Mouse (Mus musculus): Measurements from ENCODE around the gene Cenpp.

The Cenpp gene

DNA sequence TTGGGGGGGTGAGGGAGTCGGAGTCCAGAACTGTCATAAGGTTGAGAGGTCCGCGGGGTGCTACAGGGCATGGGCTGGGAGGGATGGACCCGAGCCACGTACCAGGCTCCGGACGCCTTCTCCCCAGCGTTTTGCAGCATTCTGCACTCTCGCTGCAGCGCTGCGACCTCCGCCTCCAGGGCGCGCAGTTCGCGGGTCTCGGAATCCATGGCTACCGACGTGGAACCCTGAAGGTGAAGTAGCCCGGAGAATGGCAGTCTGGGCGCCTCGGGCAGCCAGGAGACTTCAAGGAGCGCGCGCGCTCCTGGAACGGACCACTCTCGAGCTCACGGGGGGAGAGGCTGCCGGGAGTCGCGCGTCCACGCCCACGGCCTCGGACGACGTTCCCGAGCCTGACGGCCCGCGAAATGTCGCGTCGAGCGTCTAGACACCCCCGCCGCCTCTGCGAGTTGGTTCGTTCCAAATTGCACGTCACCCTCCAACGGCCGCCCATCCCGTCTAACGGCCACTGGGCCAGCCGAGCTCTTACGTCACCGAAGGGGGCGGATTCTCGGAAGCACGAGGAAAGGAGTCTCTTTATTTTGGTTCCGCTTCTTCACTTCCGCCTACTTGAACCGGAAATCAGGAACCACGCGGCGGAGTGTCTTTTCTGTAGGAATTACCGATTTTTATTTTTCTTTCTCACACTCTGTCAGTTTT, at the start of gene Cenpp, which contains the start of gene Nol8:
TSS of gene Cenpp (minus strand) at position 305 of the 699 bp plus-strand sequence.
TSS of gene Nol8 (plus strand) at position 598 of the 699 bp plus-strand sequence.
- CTCF ChIA-PET = interaction anchor here (1.1 kb wide), 1 partner anchor 30 kb away, joined by 3 read pairs; no protein-coding TSS in a partner anchor

DNA sequence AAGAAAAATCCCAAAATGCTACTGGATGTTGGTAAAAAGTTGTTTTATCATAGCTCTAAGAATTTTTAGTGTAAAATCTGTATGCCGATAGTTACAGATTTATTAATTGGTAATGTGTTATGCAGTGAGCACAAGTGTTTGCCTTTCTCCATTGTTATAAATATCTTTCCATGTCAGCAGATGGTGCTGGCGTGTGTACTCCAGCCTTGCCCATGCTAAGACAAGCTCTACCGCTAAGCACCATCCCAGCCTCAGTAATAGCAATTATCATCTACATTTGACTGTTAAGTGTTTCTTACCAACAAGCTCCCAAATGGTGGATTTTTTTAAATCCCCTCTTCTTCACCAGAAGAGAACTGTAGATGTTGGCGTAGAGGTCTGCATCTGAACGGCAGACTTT, 38.5 kb upstream of the Cenpp start:
- CTCF ChIA-PET = no interaction called here

DNA sequence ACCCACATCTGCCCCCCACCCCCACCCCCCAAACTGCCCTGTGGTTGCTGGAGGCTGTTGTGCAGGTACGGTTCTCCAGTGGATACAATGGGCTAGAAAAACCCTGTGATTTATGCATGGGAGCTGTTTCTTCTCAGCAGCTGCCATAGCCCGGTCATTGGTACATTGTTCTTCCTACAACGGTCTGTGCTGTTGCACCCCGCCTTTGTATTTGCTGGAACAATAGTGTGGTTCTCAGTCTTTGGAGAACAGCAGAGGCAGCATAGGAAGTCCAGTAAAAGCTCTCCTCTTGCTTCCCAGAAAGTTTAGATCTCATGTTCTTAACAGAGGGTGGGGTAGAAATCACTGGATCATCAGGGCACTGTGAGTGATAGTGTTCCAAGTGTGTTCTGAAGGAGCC, 31.7 kb upstream of the Cenpp start:
- CTCF ChIA-PET = interaction anchor here (0.5 to 0.6 kb wide), 2 partner anchors 446 to 579 kb away, joined by 4 read pairs; no protein-coding TSS in a partner anchor

DNA sequence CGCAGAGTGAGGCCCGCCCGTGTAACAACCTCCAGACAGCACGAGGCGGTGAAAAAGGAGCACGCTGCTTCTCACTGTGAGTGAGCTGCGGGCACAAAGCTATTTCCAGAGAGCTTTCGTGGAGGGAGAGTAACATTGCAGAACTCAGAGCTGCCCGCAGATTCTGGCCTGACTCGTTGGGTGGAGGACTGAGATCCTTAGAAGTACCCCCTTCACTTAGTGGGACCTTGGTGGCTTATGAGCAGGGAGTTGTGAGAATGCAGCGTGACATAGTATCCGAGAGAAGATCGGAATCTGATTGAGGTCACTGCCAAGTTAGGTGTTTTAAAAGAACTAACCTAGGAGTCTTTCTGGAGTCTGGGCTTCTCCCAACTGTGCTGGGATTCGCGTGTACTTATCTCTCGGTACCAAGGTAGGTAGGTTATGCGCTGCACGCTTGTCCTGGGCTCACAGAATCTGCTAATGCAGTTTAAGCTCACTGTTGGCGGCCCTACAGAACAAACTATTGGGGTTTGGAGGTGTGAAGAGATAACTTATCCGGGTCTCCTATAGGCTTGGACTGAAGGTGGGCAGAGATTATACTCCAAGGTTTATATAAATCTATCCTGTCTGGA, 29.8 kb upstream of the Cenpp start:
- CTCF ChIA-PET = no interaction called here

DNA sequence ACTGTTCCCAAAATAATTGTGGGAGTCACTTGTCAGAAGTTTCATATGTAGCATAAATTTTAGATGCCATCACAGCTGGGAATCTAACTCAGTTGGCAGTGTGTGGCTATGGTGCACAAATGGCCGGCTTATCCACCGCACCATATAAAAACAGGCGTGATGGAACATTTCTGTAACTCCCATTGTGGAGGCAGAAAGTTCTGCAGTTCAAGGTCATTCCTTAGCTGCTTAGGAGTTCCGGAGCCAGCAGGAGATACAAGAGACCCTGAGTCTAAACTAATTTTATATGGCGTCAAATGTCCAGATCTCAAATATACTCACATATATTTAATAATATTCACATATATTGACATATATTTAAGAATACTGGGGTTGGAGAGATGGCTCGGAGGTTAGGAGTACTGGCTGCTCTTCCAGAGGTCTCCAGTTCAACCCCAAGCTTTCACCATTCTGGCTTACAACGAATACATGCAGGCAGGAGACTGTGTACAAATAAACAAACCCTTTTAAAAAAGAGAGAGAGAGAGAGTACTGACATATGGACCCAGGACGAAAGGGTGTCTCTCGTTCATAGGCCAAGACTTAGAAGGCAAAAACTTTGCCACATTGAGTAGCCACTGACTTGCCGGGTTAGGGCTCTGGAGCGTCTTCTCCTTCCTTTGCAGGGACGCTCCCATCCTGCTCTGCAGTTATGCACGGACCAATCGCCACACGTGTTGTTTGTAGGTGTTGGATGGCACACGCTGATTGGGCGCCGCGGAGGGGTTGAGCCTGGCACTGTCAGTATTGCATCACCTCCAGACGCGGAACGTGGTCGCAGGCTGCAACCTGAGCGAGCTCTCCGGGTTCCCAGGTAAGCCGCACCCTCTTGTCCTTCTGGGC, 29.0 kb upstream of the Cenpp start, which contains the start of gene Iars:
TSS of gene Iars (plus strand) at position 750 of the 882 bp plus-strand sequence.
- CTCF ChIA-PET = no interaction called here

DNA sequence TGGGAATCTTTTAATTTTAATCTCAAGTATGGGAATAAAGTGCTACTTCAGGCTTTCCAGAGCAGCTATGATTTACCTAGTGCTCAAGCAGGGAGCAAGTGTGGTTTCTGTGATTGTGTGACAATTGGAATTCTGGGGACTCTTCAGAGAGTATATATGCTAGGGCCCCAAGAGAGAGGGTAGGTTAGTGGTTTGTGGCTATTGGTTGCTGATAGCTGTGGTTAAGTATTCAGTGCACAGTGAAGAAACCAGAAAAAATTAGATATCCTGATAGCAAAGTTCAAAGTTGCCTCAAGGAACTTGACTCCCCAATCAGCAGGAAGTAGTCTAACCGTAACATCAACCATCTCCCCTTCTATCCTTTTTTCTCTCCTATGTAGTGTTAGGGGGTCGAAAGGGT, 25.2 kb upstream of the Cenpp start:
- CTCF ChIA-PET = no interaction called here

DNA sequence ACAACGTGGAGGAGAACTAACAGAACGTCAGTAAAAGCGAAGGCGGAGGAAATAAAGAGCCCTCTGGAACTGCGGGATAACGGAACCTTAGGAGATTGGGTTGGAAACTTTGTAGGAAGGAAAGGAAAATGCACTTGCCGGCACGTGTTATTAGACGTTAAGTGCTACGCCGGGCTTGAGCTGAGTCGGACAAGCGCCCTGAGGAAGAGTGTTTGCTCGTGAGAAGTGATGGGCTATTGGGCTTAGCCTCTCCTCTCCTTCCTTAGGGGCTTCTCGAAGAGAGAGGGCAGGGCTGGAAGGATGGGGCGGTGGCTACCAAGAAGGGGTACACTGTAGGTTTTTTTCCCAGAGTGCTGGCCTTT, 576 bp upstream of the Cenpp start:
- CTCF ChIA-PET = no interaction called here

DNA sequence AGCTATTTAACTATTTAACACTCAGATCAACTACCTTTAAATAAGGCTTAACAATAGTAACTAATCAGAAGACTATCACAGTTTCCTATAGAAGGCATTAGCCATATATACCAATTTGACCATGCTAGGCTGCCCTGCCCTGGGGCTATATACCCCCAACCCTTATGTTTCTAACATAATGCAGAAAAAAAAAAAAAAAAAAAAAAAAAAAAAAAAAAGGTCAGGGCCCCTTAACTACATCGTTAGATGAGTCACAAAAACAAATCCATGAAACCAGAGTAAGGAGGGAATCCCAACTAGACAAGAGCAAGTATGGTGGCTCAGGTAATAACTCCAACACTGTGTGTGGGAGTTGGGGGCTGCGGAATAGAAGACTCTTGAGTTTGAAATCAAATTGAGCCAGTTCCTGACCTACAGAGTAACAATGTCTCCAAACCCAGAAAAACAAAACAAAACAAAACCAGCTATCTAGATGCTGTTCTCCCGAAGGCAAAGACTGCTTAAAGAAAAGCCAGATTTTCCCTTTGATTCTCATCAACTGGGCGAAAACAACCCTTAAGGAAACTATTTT, 719 bp downstream of the Cenpp start:
- CTCF ChIA-PET = interaction anchor here (1.1 kb wide), 1 partner anchor 29 kb away, joined by 3 read pairs; no protein-coding TSS in a partner anchor

DNA sequence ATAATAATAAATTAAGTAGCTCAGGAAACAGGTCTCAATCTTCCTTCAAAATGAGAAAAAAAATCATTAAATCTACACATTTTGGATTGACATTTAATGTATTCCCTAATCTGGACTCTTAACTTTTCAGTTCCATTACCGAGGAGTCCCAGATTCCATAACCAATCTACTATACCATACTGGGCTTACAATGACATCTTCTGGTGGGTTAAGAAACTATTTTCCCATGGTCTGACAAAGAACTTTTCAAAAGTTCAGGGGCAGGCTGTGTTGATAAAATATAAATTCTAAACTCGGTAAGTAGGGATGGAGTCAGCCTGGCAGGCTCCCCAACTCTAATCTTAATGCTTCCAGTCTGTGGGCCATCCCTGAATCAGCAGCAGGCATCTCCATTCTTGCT, 1.4 kb downstream of the Cenpp start:
- CTCF ChIA-PET = no interaction called here

DNA sequence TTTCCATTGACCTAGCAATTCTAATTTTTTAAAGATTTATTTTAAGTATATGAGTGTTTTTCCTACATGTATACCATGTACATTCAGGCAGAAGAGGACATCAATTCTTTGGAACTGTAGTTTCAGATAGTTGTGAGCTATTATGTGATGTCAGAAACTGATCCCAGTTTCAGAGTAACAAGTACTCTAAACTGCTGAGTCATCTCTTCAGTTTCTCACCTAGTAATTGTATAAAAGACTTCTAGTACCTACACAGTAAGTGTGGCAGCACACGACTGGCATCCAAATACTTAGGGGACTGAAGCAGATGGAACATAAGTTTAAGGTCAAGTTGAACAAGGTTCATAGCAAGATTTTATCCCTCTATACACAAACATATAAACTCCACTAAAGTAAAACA, 6.6 kb downstream of the Cenpp start:
- CTCF ChIA-PET = interaction anchor here (1.1 kb wide), 1 partner anchor 126 kb away, joined by 3 read pairs; no protein-coding TSS in a partner anchor

DNA sequence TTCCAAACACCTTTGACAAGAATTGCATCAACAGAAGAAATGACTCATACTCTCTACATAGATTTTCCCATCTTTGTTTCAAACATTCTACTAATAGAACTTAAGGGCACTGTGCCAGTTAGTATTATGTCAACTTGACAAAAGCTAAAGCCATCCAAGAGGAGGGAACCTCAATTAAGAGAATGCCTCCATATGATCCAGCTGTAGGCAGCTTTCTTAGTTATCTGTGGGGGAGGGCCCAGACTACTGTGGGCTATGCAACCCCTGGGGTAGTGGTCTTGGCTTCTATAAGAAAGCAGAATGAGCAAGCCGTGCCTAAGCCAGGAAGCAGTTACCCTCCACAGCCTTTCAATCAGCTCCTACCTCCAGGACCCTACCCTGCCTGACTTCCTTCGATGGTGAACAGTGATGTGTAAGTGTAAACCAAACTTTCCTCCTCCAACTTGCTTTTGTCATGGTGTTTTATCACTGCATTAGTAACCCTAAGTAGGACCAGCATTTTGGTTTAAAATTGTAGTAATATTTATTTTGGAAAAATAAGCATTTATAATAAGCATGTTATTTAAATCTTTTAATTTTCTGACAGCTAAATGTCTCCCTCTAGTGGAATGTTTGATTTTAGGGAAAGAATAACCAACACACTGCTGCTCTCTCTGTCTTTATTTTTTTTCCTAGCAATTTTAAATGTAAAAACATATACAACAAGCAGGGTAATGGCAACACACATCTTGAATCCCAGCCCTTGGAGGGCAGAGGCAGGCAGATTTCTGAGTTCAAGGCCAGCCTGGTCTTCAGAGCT, 7.7 kb downstream of the Cenpp start:
- CTCF ChIA-PET = interaction anchor here (0.7 kb wide), 1 partner anchor 23 kb away, joined by 3 read pairs; no protein-coding TSS in a partner anchor

DNA sequence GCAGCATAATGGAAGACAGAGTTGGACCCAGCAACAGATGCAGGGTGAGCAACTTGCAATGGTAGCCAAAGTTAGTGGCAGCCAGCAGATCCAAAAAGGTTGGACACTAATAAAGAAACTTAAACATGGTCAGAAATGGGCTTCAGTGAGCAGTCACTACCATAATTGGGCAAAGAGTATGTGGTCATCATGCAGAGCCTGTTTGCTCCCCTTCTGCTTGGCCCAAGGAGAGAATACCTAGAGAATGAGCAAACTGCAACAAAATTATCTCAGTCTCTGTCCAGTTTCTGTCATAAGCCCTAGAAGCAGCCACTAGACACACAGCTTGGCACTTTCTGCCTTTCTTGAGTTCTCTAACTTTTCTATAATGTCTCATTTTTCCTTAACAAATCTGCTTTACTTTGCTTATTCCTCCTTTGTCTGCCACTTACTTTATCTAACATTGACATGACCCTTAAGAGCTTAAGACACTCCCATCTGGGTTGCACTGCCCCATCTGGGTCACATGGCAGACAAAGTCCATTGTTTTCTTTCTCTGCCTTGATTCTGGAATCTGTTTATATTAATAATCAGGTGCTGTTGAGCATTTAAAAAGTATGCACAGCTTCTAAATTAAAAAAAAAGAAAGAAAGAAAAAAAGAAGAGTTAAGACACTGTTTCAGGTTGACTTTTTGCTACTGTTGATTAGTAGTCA, 8.8 kb downstream of the Cenpp start:
- CTCF ChIA-PET = no interaction called here

DNA sequence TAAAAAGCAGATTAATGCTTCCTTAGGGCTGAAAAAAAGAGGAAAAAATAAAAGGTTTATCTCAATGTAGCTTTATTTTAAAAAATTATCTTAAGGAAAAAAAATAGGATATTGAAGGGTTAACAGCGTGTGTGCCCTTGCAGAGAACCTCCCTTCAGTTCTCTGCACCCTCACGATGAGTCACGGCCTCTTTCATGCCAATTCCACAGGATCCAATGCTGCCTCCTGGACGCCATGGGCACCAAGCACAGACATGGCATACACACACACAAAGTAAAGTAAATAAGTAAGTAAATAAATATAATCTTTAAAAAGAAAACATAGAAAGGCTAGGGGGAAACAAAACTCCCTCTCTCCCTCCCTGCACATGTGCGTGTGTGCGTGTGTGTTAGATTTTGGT, 9.9 kb downstream of the Cenpp start:
- CTCF ChIA-PET = no interaction called here

DNA sequence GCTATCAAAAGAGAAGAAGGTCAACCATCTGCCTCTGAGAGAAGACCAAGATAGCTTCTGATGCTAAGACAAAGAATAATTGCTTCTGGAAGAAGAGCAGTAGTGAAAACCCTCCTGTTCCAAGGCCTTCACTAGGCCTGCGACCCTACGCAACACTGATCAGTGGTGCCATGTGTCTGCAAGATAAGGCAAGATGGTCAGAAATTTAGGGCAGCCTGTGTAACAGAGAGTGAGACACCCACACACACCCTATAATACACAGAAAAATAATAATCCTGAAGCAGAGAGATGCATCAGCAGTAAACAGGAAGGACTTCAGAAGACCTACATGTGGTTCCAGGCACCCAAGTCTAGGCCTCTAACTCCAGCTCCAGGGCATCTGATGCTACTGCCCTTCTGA, 12.6 kb downstream of the Cenpp start:
- CTCF ChIA-PET = no interaction called here

DNA sequence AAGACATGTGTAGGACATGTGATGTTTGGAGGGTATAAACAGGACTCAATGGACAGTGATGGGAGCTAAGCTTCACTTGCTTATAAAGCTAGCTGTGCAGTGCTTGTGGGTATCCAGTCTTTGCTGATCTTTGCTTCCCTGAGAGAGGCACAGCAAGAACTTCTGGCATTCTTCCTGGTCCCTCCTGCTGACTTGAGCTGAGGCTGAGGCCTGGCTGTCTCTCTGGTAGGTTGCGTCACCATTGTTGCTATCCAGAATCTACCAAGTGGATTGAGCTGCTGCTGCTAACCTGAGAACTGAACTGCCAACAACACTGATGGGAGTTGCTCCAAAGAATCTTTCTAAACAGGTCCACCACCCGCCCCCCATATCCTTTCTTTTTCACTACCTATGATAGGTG, 23.5 kb downstream of the Cenpp start:
- CTCF ChIA-PET = no interaction called here

DNA sequence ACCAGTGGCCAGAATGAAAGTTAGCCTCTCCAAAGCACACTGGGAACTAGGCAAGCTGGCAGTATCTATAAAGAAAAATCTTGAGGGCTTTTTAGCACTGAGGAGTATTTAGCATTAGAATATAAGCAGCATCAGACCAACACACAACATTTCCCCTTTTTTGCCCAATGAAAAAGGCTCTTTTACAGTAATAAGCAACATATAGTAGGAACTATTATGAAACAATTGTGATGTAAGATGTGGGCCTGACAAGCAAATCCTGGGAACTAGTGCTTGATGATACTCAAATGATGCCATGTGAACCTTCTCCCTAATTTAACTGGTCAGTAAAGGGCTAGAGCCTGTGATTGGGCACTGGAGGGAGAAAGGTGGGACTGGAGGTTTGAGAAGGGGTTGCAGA, 24.4 kb downstream of the Cenpp start:
- CTCF ChIA-PET = no interaction called here

DNA sequence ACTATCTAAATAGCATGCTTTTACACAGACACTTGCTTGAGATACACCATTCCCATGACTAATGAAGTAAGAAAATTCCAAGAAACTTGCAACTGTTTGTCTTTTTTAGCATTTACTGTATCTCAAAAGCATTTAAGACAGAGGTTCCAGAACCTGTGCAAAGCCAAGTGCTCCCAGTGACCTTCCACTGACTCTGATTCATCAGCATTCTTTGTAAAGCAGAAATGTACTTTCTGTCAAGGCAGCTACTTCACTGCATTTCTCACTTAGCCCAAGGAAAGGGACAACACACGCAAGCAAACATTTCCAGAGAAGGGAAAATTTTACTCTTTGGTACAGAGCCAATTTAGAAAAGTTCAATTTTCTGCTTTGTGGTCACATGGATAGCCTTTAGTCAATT, 29.4 kb downstream of the Cenpp start:
- CTCF ChIA-PET = no interaction called here

DNA sequence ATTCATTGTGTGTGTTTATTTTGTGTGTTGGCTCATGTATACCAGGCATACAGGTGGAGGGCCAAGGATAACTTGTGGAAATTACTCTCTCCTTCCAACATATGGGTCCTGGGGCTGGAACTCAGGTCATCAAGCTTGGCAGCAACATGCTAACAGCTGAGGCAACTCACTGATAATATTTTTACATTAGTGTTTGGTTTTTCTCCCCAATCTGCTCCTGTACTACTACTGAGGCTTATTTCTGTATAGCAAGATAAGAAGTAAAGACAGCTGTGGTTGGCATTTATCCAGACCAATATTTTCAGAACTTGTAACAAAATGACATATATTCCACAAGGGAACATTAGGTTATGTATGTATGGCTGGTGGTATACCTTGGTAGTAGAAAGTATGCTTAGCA, 34.2 kb downstream of the Cenpp start:
- CTCF ChIA-PET = no interaction called here

DNA sequence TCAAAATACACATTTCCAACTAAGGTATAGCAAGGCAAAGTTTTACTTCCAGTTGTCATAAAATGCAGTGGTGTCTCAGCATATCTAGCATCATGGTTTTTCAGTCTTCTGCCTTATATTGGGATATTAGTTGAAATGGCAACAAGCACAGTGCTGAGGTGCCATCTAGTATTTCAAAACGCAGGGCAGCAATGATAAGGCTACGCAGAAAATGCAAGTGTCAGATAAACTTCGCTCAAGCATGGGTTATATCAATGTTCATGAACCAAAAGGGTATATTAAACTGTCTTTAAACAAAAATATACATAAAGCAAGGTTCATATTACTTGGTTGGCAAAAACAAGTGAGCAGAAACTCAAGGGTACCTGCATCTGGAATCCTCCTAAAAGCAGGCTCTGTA, 35.6 kb downstream of the Cenpp start:
- CTCF ChIA-PET = no interaction called here

DNA sequence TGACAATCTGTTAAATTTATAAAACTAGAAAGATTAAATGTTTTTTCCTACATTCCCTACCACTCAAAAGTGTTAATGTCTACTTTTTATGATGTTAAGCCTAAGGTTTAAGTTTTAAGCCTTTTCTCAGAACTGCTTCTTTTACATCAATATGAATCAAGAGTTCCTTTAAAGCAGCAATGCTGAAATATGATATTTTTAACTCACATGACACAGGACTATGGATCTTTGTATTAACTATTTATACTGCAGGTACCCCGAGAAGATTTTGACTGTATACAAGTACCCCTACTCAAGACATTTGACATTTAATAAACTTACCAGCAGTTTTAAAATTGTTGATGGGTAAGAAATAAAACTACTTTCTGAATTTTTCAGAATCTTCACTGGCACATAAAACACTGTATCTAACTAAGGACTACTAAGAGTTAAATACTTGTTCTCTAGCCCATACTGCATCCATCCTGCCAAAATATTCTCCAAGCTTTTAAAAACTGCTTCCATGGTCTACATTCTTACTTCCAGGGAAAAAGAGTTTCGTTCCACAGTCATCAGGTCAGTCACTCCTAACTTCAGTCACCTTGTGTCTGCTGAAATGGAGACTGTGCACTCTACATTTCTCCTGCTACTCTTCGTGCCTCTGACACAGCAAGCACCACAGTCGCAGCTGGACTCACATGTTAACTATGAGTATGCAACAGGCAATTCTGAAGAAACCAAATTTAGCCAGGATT, 43.8 kb downstream of the Cenpp start:
- CTCF ChIA-PET = no interaction called here

All from spleen, embryonic (tissue).